Mouse (Mus musculus) heart, postnatal 36 days (tissue): ENCODE measurements at regions not wholly inside any gene's neighbourhood (a gene's known extent, or its start where the extent isn't known, plus 50 kb on each side); places are given as distances from the start of the nearest gene placed in this dataset.

Source experiments
- DNase-seq, 2 experiments: peaks; one replicate each; pipeline ENCODE4 v3.0.0; 2021 to 2022
- intact Hi-C: fragments of 180-260 bp; cut with DNase I; formaldehyde crosslinking; loops from one replicate; pipeline ENCODE4 v1.15.1; 2025

DNA sequence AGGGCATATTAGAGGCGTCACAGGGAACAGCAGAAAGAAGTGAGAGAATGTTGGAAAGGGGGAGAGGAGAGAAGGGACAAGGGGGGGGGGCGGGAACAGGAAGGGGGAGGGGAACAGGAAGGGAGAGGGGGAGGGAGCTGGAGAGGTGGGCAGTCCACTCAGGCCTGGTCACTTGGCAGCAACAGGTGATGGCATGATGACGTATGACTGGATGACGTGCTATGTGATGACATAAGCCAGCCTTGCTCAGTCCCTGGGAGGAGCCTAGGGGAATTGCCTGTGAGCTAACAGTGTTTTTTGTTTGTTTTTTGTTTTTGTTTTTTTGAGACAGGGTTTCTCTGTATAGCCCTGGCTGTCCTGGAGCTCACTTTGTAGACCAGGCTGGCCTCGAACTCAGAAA, 80.6 kb downstream of the Sik1 start:
- intact Hi-C loops = no loop called here
- no peak for DNase-seq

- intact Hi-C loops = no loop called here
- DNase-seq = no peak
Observed at GRCm38 (mm10) chr17:31775966-31776365, 79.6 kb downstream of the Sik1 start.

DNA sequence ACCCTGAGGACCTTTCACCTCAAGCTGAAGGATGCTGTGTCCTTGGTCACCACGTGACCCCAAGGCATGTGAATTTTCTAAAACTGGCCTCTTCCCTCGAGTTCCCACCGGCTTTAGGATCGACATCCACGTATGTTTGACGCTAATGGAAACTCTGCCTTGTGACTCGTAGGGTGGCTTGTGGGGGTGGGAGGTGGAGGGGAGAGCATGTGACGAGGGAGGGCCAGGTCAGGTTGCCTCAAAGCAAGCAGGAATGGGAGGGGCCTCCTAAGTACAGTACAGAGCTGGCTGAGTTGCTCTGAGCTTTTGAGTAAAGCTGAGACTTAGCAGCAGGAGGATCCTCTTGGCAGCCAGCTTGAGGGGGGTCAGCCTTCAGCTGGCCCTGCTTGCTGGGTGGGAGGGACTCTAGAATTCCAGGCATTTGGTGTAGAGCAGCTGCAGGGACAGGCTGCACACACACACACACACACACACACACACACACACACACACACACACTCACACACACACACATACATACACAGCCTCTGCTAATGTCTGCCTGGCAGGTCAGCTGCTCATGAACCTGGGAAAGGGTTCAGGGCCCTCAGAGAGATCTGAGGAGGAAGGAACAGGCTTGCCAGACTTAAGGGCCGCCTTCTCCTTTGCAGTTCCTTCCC, 78.5 kb downstream of the Sik1 start:
- no peak for DNase-seq
- intact Hi-C loops = no loop called here

GRCm38 (mm10) chr17:31777751-31778150, 77.9 kb downstream of the Sik1 start:
- intact Hi-C loops = no loop called here
- DNase-seq = no peak

GRCm38 (mm10) chr17:31779466-31779865, 76.1 kb downstream of the Sik1 start:
- intact Hi-C loops = no loop called here
- DNase-seq = no peak

- no peak for DNase-seq
- intact Hi-C loops = no loop called here
Observed at GRCm38 (mm10) chr17:31782251-31782650, 73.4 kb downstream of the Sik1 start.

- intact Hi-C loops = no loop called here
Observed at GRCm38 (mm10) chr17:31783071-31783470, 72.5 kb downstream of the Sik1 start.

DNA sequence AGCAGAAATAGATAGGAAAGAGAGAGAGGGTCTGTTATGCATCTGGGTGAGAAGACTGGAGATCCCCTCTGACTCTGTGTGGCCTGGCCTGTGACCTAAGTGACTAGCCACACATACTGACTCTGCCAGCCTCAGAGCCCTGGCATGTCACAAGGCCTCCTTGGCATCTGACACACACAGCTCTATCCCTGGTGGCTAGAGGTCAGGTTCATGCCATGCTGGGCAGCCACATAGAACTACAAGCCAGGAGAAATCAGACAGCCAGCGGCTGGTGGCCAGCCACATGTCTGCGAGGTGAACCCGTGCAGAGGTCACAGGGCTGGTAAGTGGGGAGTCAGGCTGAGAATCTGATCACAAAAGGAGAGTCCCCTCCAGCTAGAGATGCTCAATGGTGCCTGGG, 67.3 kb downstream of the Sik1 start:
- peak; percentile 36 to 55 for DNase-seq
- intact Hi-C loops = no loop called here

More at GRCm38 (mm10) chr17:31783071-31783470, 72.5 kb downstream of the Sik1 start:
- no peak for DNase-seq

DNA sequence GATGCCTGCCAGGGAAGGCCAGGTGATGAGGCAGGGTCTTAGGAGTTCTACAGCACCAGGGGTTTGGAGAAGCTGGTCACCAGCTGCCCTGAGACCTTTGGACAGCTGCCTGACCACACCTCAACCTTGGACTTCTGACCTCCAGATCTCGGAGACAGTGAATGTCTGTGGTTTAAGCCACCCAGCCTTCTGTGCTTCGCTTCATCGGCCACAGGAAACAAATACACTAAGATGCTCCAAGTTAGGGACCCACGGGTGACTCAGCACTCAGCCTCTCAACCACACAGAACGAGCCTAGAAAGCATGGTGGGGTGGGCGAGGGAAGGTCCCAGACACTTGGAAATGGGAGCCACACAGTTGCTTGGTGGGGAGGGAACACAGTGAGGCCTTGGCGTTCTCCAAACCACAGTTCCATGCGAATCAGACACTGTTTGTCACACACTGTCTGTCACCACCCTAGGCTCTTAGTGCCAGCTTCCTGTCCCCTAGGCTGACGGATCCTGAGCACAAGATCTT, 66.5 kb downstream of the Sik1 start:
- no peak for DNase-seq
- intact Hi-C loops = no loop called here

- no peak for DNase-seq
- intact Hi-C loops = loop anchor here (2.0 to 5.0 kb wide), 2 partner anchors 42 to 65 kb away; partner anchors contain the start of gene Sik1
Observed at GRCm38 (mm10) chr17:31789906-31790279, 65.7 kb downstream of the Sik1 start.

DNA sequence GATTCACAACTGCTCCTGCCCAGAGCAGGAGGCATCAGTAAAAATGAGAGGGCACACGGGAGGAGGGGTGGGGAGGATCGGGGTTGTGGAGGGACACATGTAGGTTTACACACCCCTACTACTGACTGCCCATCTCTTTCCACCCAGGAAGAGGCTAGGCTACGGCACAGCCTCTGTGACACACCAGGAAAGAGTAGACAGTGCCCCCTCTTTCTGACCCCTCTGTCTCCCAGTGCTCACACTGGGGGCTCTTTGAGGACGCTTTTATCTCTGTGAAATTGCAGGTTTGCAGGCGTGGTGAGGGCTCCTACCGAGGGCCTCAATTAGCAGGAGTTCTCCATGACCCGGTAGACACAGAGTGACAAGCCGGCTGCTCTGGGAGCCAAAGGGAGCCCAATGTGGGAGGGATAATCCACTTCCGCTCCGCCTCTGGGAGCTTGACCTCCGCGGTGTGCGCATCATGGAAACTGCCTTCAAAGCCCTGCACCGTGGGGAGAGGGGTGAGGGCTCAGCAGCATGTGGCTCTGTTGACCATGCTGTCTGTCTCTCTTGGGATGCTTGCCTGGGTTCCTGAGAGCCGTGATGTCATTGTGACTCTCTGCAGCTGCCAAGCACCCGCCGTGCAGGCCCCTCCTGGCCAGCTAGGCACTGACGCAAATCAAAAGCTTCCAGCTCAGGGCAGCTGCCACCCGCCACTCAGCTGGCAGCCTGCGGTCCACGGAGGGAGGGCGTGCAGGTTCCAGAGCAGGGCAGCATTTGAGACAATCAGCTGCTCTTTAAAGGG, 65.1 kb downstream of the Sik1 start:
- peak; percentile 60 to 74 for DNase-seq
- intact Hi-C loops = loop anchor here (2.0 to 5.0 kb wide), 2 partner anchors 42 to 64 kb away; partner anchors contain the start of gene Sik1

- intact Hi-C loops = loop anchor here (2.0 to 5.0 kb wide), 2 partner anchors 41 to 63 kb away; partner anchors contain the start of gene Sik1
- DNase-seq = no peak
Observed at GRCm38 (mm10) chr17:31791656-31792055, 63.9 kb downstream of the Sik1 start.

GRCm38 (mm10) chr17:31793040-31793439, 62.6 kb downstream of the Sik1 start:
- intact Hi-C loops = loop anchor here (5.0 kb wide), 1 partner anchor 39 kb away; no protein-coding TSS in a partner anchor

DNA sequence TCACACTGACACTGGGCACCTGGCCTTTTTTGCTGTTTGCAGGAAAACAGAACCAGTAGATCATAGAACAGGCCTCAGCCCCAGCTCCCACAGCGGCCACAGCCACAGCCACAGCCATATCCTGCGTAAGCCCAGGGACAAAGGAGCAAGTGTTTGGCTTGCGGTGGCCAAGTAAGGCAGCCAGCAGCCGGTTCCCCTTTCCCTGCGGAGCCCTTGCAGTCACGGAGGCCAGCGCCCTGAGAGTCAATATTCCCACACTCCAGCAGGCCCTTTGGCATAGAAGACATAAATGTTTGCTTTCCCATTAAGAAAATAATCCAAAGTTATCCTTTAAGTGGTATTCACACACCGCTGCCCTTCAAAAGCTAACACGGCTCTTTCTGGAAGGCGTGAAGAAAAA, 62.1 kb downstream of the Sik1 start:
- intact Hi-C loops = loop anchor here (5.0 kb wide), 1 partner anchor 39 kb away; no protein-coding TSS in a partner anchor
- peak; percentile 46 to 47 for DNase-seq

More at GRCm38 (mm10) chr17:31793040-31793439, 62.6 kb downstream of the Sik1 start:
- no peak for DNase-seq

- intact Hi-C loops = loop anchor here (5.0 kb wide), 1 partner anchor 38 kb away; no protein-coding TSS in a partner anchor
- DNase-seq = no peak
Observed at GRCm38 (mm10) chr17:31793964-31794363, 61.6 kb downstream of the Sik1 start.
